Mouse (Mus musculus): ENCODE results near the gene Rac1.

Rac1 gene

DNA sequence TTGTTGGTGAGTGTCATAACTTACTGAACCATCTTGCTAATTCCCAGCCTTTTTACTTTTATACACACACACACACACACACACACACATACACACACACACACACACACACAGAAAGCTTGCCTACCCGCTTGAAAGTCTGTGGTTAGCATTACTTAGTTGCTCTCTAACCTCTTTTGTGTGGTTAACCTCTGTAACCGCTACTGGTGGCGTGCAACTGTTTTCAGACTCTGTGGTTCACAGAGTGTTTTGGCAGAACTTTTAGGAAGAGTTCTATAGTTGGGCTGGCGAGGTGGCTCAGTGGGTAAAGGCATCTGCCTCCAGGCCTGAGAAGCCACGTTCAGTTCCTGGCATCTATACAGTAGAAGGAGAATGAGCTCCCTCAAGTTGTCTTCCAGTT lies 42.9 kb downstream of the Rac1 start:
- ChIA-PET CTCF (interaction anchor here in 2 of 4 experiments (0.6 to 1.0 kb wide), 2 partner anchors 12 to 42 kb away, joined by 3 read pairs; no protein-coding TSS in a partner anchor), POLR2A (interaction anchor here in 1 of 4 experiments (0.6 kb wide), 1 partner anchor 757 kb away, joined by 3 read pairs; no protein-coding TSS in a partner anchor)

- CTCF ChIA-PET, result interaction anchor here in 1 of 4 experiments (0.7 kb wide), 1 partner anchor 88 kb away, joined by 3 read pairs; no protein-coding TSS in a partner anchor
- POLR2A ChIA-PET, result no interaction called here
These were observed 49.9 kb downstream of the Rac1 start for GRCm38 (mm10) chr5:143477901-143478300.

- ChIA-PET CTCF (no interaction called here), POLR2A (interaction anchor here in 1 of 4 experiments (1.3 kb wide), 1 partner anchor 13 kb away, joined by 5 read pairs; no protein-coding TSS in a partner anchor)
These were observed 51.8 kb downstream of the Rac1 start for GRCm38 (mm10) chr5:143476013-143476412.

DNA sequence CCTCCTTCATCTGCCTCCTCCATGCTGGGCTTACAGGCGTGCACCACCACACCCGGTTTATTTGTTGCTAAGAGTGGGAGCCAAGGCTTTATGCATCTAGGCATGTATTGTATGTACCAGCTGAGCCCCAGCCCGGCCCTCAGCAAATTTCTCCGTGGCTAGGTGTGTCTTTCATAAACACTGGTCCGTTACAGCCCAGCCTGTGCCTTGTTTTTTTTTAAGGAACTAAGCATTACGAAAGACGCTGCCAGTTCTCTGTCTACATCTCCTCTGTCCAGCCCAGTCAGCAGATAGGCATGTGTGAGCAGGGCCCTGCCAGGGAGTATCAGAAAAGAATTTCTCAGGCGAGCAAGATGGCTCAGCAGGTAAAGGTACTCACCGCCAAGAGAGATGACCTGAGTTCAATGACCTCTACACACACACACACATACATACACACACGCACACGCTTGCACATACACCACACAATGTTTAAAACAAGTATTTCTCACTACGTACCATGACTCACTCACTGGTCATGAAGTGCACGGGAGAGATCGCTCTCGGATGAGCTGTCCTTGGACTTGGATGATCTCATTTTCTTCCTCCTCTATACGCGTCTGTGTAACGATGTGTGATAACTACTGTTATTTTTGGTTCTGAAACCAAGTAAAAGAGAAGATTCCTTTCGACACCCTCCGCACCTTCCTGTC lies 52.5 kb downstream of the Rac1 start:
- POLR2A ChIA-PET, result interaction anchor here in 1 of 4 experiments (1.3 kb wide), 1 partner anchor 12 kb away, joined by 5 read pairs; no protein-coding TSS in a partner anchor
- CTCF ChIA-PET, result interaction anchor here in 1 of 4 experiments (0.5 kb wide), 1 partner anchor 759 kb away, joined by 3 read pairs; no protein-coding TSS in a partner anchor

GRCm38 (mm10) chr5:143471953-143472618 lies 55.8 kb downstream of the Rac1 start:
- CTCF ChIA-PET, result interaction anchor here (0.6 to 0.9 kb wide), 4 partner anchors 48 to 1501 kb away, joined by 3 to 5 read pairs (median 4); no protein-coding TSS in a partner anchor
- POLR2A ChIA-PET, result interaction anchor here in 3 of 4 experiments (0.6 to 1.2 kb wide), 7 partner anchors 8 to 363 kb away, joined by 3 to 5 read pairs (median 3); partner anchors contain the start of gene Daglb (in 2 of the 3)

- POLR2A ChIA-PET, result interaction anchor here in 1 of 4 experiments (0.9 kb wide), 1 partner anchor 10 kb away, joined by 3 read pairs; no protein-coding TSS in a partner anchor
- CTCF ChIA-PET, result interaction anchor here in 1 of 4 experiments (0.7 kb wide), 1 partner anchor 10 kb away, joined by 3 read pairs; no protein-coding TSS in a partner anchor
These were observed 56.7 kb downstream of the Rac1 start for GRCm38 (mm10) chr5:143471165-143471546.

DNA sequence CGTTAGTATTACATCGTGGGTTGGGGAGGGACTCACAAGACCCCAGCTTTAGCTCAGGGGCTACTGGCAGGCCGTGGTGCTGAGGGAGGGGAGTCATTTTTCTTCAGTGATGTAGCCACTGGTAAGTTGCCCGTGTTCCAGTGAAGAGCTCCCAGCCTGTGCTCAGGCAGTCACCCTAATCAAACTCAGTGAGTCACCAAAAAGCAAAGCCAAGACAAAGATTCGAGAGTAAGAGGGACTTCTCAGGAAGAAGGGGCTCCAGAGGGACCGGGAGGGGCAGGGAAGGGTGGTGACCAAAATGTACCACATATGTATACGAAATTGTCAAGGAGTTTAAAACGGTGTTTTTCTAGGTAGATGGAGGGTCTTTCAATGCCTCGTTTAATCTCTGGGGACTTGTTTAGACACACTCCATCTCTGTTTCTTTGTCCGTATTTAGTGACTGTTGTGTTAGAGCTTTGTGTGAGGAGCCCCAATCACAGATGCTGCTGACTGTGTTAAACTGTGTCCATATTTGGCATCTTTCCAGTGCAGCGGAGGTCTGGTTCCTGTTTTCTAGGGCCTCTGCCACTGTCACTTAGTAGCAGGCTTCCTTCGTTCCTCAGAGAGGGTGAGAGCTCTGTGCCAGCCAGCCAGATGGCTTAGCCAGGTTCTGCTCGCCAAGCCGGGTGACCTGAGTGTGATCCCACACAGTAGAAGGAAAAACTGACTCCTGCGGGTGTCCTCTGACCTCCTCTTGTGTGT lies 57.2 kb downstream of the Rac1 start:
- CTCF ChIA-PET, result interaction anchor here in 1 of 4 experiments (0.7 kb wide), 2 partner anchors 11 to 967 kb away, joined by 3 read pairs; no protein-coding TSS in a partner anchor
- POLR2A ChIA-PET, result interaction anchor here in 1 of 4 experiments (0.9 kb wide), 1 partner anchor 10 kb away, joined by 3 read pairs; no protein-coding TSS in a partner anchor

- ChIA-PET CTCF (no interaction called here), POLR2A (no interaction called here)
These were observed 58.2 kb downstream of the Rac1 start for GRCm38 (mm10) chr5:143469628-143470027.

- POLR2A ChIA-PET, result interaction anchor here in 2 of 4 experiments (0.7 to 1.2 kb wide), 2 partner anchors 33 to 187 kb away, joined by 3 to 5 read pairs; no protein-coding TSS in a partner anchor
- CTCF ChIA-PET, result no interaction called here
These were observed 59.9 kb downstream of the Rac1 start for GRCm38 (mm10) chr5:143467931-143468330.

DNA sequence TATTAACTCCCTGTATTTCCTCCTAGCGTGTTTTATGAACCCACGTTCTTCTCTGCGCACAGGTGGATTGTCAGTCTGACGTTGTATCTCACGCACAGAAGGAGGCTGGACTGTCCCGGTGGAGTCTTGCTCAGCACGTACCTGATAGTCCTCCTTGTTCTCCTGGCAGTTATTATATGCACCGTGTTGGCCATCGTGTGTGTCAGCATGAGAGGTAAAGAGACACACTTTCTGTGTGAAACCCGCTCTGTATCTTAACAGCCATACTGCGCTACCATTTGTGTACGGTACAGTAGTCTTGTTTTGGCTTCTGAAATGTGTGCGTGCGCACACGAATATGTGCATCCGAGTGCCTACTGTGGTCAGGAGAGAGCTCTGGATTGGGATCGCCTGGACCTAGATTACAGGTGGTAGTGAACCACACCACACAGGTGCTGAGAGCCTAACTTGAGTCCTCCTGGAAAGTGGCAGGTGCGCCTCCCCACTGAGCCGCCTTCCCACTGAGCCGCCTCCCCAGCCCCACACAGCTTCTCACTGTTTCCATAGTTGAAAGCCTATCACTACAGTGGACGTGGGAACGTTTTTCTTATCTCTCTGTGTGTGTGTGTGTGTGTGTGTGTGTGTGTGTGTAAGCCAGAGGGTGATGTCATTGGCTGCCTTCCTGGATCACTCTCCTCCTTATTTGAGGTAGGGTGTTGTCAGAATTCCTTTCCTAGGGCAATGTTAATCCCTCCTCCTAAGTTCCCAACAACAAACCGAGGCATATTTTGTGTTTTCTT lies 60.8 kb downstream of the Rac1 start:
- POLR2A ChIA-PET, result interaction anchor here in 3 of 4 experiments (0.7 to 1.2 kb wide), 3 partner anchors 34 to 440 kb away, joined by 3 to 5 read pairs (median 3); no protein-coding TSS in a partner anchor
- CTCF ChIA-PET, result interaction anchor here in 1 of 4 experiments (0.6 kb wide), 2 partner anchors 133 to 717 kb away, joined by 4 to 6 read pairs; no protein-coding TSS in a partner anchor

DNA sequence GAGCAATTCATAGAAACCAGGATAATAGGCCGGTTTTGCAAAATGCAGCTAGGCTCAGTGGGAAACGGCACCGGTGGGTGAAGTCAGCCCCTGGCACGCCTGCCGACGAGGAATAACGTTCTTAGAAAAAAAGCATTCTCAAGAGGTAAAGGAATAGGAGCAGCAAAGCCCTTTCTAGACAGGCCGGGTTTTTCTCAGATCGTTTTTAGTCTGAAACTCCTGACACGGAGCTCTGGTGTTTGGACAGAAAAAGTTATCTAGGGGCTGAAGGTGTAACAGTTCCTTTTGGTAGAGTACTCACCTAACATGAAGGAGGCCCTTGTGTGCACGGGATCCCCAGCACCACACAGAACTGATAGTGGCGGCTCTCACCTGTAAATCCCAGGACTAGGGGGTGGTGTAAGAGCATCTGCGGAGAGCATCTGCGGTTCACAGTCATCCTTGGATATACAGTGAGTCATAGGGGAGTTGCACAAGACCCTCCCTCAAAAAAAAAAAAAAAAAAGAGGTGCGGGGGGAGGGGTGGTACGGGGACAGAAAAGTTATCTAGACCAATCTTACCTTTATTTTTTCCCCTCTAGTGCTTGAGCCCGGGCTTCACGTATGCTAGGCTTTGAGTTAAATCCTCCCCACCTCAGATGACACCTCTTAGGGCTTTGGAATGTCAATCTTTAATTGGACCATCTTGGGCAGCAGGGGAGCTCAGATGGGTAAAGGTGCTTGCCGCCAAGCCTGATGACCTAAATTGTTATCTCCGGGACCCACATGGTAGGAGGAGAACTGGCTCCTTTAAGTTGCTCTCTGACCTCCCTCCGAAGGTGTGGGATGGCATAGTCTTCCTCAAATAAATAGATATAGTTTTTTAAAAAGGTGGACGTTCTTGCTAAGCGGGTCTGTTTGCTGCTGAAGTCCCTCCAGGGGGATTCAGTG lies 62.4 kb downstream of the Rac1 start:
- ChIA-PET CTCF (no interaction called here), POLR2A (interaction anchor here in 2 of 4 experiments (0.6 to 1.4 kb wide), 5 partner anchors 345 to 1109 kb away, joined by 3 to 4 read pairs (median 3); no protein-coding TSS in a partner anchor)

DNA sequence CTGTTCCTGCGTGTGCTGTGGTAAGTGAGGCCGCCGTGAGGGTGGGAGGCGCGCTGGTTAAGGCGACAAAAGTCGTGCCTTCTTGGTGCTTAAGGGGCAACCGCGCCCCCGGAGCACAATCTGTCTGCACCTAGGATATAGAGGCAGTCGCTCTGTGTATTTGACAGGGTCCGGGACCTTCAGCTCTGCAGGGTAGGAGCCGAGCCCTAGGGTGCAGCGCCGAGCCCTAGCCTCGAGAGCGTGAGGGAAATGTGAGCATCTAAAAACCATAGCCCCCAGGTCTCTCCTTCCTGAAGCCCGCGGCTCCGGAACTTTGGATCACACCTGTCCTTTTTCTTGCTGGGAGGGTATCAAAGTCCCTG lies 63.1 kb downstream of the Rac1 start:
- POLR2A ChIA-PET, result interaction anchor here in 2 of 4 experiments (0.7 to 1.6 kb wide), 8 partner anchors 8 to 438 kb away, joined by 3 to 9 read pairs (median 4); partner anchors contain the start of gene Cyth3 (in 1 of the 2)
- CTCF ChIA-PET, result interaction anchor here in 1 of 4 experiments (1.0 kb wide), 1 partner anchor 103 kb away, joined by 3 read pairs; no protein-coding TSS in a partner anchor

DNA sequence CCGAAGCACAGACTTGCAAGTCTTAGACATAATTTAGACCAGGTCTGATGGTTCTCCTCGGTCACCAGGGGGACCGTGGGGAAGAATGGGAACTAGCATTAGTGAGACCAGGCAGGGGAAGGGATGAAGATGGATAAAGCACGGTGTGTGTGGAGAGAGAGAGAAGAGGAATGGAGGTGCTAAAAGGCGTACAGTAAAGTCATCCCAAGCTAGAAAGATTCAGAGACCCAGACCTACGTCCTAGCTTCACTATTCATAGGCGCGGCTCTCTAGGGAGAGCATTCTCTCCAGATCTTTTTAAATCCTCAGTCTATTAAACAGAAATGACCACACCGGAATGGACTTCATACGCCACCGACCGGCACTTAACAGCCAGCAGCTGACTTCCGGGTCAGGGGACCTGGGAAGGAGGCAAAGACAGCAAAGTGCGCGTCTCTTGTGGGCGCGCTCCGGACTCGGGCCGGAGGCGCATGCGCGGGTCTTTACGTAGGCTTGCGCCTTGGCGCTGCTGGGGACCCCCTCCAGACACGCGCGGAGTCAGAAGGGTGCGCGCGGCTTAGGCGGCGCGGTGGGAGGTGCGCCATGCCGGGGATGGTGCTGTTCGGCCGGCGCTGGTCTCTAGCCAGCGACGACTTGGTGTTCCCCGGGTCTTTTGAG lies 63.6 kb downstream of the Rac1 start, which contains the start of gene Daglb:
TSS of gene Daglb (plus strand) at position 485 of the 657 bp plus-strand sequence.
- CTCF ChIA-PET, result interaction anchor here (0.5 to 1.5 kb wide), 5 partner anchors 15 to 268 kb away, joined by 3 to 8 read pairs (median 3); partner anchors contain the start of gene Usp42 (in 1 of the 4)
- POLR2A ChIA-PET, result interaction anchor here in 2 of 4 experiments (0.7 to 2.1 kb wide), 11 partner anchors 8 to 344 kb away, joined by 3 to 9 read pairs (median 3); partner anchors contain the start of genes Cyth3 (in 1 of the 2) and Grid2ip (in 1 of the 2)

GRCm38 (mm10) chr5:143463671-143464070 lies 64.2 kb downstream of the Rac1 start:
- ChIA-PET CTCF (interaction anchor here (0.5 to 1.5 kb wide), 6 partner anchors 15 to 269 kb away, joined by 3 to 8 read pairs (median 3); partner anchors contain the start of gene Usp42 (in 1 of the 4)), POLR2A (interaction anchor here in 2 of 4 experiments (0.7 to 2.1 kb wide), 12 partner anchors 9 to 1271 kb away, joined by 3 to 9 read pairs (median 3); partner anchors contain the start of genes Cyth3 (in 1 of the 2) and Grid2ip (in 1 of the 2))

All from embryonic stem cell, embryonic (primary cell).